Mouse (Mus musculus): Measurements from ENCODE around the gene Olfr1393.

DNA sequence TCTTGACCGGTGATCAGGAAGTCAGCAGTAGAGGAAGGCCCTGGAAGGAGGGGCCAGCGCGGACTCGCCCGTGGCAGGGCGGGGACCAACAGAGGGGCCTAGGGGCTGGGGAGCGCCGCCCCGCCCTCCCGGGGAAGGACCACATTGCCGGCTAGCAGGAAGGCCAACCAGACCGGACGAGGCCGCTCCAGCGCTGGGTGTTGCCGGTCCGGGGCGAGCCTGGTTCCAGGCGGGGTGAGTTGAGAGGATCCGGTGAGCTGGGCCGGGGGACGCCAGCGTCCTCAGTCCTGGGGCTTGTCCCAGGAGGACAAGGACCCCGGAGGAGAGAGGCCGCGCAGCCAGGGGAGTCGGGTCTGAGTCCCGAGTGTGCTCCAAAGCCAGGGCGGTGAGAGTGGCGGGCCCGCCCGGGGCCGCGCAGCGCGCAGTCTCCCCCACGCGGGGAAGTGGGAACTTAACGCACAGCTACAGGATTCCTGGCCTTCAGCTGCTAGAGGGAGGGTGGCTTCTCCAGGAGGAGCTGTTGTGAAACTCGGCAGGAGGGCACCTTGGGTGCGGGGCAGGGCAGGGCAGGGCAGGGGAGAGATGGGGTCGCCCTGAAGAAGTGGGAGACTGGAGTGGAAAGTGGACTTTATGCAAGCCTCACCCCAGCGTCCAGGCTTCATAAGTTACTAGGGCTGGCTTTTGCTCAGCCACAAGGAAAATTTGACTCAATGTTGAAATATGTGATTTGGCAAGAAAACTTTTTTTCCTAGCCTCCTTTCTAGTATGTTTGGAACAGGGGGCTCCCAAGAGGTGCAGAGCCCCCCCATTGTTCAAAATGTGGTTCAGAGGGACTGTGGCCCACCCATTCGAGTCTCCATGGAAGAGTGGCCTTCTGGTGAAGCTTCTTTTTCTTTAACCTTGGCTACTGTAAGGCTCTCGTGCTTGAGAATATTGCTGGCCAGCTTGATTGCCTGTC lies 27.4 kb upstream of the Olfr1393 start:
- TF ChIP-seq MAFK (IDR thresholded peaks at IDR 0.05; ENCODE audit: insufficient read depth, low read depth, low read length) (no peak), ZNF384 (IDR thresholded peaks at IDR 0.05; ENCODE audit: low read depth, low read length) (no peak), CHD2 (IDR thresholded peaks at IDR 0.05; ENCODE audit: low read depth, low read length) (no peak), HCFC1 (IDR thresholded peaks at IDR 0.05; ENCODE audit: borderline replicate concordance, insufficient read depth, low read length) (no peak), ZC3H11A (IDR thresholded peaks at IDR 0.05; ENCODE audit: borderline replicate concordance, low read depth, low read length) (no peak)
